ENCODE assay signal across 19 mouse cellular contexts in genomic region chr5:136867706-136868105, GRCm38 (mm10). TPM values are rescaled to one million over a fixed set of nuclear protein-coding genes. Genes with fewer than 3 reads are reported as not detected.
DNase-seq lines count a peak whose midpoint lies in the region; ATAC-seq lines count a peak whose summit lies in the region.
"Had no signal": no experiment of that assay in that cellular context is flagged by ENCODE, and none has a peak within 500 bp of the region (broad histone marks: within the 10 kb centered on the region; RNA-seq: fewer than 3 reads in every experiment).

No protein-coding gene starts in this region.

- no peak for ATAC-seq in embryonic facial prominence, embryonic 11.5 days (replicated peaks; ENCODE audit: insufficient number of reproducible peaks, low FRiP score, low TSS enrichment, low read depth)
- no peak for ATAC-seq in embryonic facial prominence, embryonic 14.5 days (ENCODE audit: low read depth)
- no peak for ATAC-seq in limb, embryonic 11.5 days (ENCODE audit: insufficient number of reproducible peaks, low FRiP score, low TSS enrichment, low read depth)
- ATAC-seq: forebrain, embryonic 13.5 days; forebrain, postnatal 0 days; hindbrain, postnatal 0 days; Patski had no signal

- peaks cover 4% of the 10 kb centered on the region for H3K4me1 ChIP-seq in embryonic facial prominence, embryonic 11.5 days (ENCODE audit: control insufficient read depth, insufficient read depth, low read length)
- H3K4me1 ChIP-seq in embryonic facial prominence, embryonic 14.5 days (ENCODE audit: control insufficient read depth, insufficient read depth, low read length), result peaks cover 57% of the 10 kb centered on the region
- H3K4me1 ChIP-seq in limb, embryonic 11.5 days (ENCODE audit: control insufficient read depth, insufficient read depth, low read length), result peaks cover 46% of the 10 kb centered on the region

- no peaks in the 10 kb centered on the region for H3K9me3 ChIP-seq in embryonic facial prominence, embryonic 11.5 days (replicated peaks; ENCODE audit: control insufficient read depth, low read length)
- no peaks in the 10 kb centered on the region for H3K9me3 ChIP-seq in embryonic facial prominence, embryonic 14.5 days (ENCODE audit: control insufficient read depth, low read length)
- H3K9me3 ChIP-seq in limb, embryonic 11.5 days (ENCODE audit: control insufficient read depth, low read length), result no peaks in the 10 kb centered on the region
- H3K9me3 ChIP-seq: forebrain, embryonic 13.5 days; heart, embryonic 10.5 days; hindbrain, embryonic 13.5 days had no signal

- no peaks in the 10 kb centered on the region for H3K27me3 ChIP-seq in embryonic facial prominence, embryonic 11.5 days (ENCODE audit: control insufficient read depth, insufficient read depth, low read length)
- H3K27me3 ChIP-seq in embryonic facial prominence, embryonic 14.5 days (replicated peaks; ENCODE audit: control insufficient read depth, insufficient read depth, low read length), result no peaks in the 10 kb centered on the region
- H3K27me3 ChIP-seq in limb, embryonic 11.5 days (ENCODE audit: control insufficient read depth, insufficient read depth, low read length), result no peaks in the 10 kb centered on the region
- H3K27me3 ChIP-seq: forebrain, embryonic 13.5 days; hindbrain, embryonic 13.5 days had no signal

- H3K9ac ChIP-seq in embryonic facial prominence, embryonic 11.5 days (replicated peaks; ENCODE audit: low read length), result no peak overlapping the region
- no peak overlapping the region for H3K9ac ChIP-seq in embryonic facial prominence, embryonic 14.5 days (ENCODE audit: low read depth, low read length)
- no peak overlapping the region for H3K9ac ChIP-seq in limb, embryonic 11.5 days (ENCODE audit: low read length)
- H3K9ac ChIP-seq: forebrain, embryonic 13.5 days; forebrain, postnatal 0 days; hindbrain, embryonic 13.5 days had no signal

- WGBS in embryonic facial prominence, embryonic 11.5 days, result 40% methylated on average over 5 of the region's 5 CpGs
- WGBS in embryonic facial prominence, embryonic 14.5 days, result 34% methylated on average over 5 of the region's 5 CpGs
- WGBS in limb, embryonic 11.5 days, result 33% methylated on average over 5 of the region's 5 CpGs

- H3K36me3 ChIP-seq in embryonic facial prominence, embryonic 11.5 days (replicated peaks; ENCODE audit: control insufficient read depth, insufficient read depth, low read depth, low read length), result no peaks in the 10 kb centered on the region
- H3K36me3 ChIP-seq in embryonic facial prominence, embryonic 14.5 days (ENCODE audit: control insufficient read depth, insufficient read depth, low read length), result 0 out of 2 replicates have a peak, but pooled peaks cover 6% of the 10 kb centered on the region
- H3K36me3 ChIP-seq in limb, embryonic 11.5 days (ENCODE audit: control insufficient read depth, insufficient read depth, low read length), result no peaks in the 10 kb centered on the region
- H3K36me3 ChIP-seq: hindbrain, embryonic 13.5 days had no signal

- H3K4me2 ChIP-seq in embryonic facial prominence, embryonic 11.5 days (ENCODE audit: low read depth, low read length), result no peak overlapping the region
- no peak overlapping the region for H3K4me2 ChIP-seq in embryonic facial prominence, embryonic 14.5 days (ENCODE audit: low read depth, low read length)
- H3K4me2 ChIP-seq in limb, embryonic 11.5 days (ENCODE audit: low read depth, severe bottlenecking), result no peak overlapping the region
- H3K4me2 ChIP-seq: forebrain, embryonic 13.5 days; hindbrain, embryonic 13.5 days had no signal

- peak; percentile 81 for DNase-seq in embryonic facial prominence, embryonic 11.5 days (ENCODE audit: low spot score)
- DNase-seq in embryonic facial prominence, embryonic 14.5 days (ENCODE audit: low spot score), result peak; percentile 72
- DNase-seq in limb, embryonic 11.5 days (ENCODE audit: low spot score), result no peak
- DNase-seq in cerebellum, adult 18-20 months, result no peak
- no peak for DNase-seq in T-cell, adult 2 months (ENCODE audit: low spot score)
- DNase-seq in natural killer cell, adult 2 months (ENCODE audit: low spot score in 2 of 2), result no peak
- DNase-seq: adrenal gland, adult 2 months; cerebellum, adult 11 months; cerebellum, adult 9-10 months; cerebellum, postnatal 25 days; forebrain, postnatal 0 days; gastrocnemius, postnatal 10 days; heart, adult 18-20 months; heart, postnatal 10 days had no signal

- peak overlapping the region; percentile 76; the same call in 1 of the 2 replicates for H3K27ac ChIP-seq in embryonic facial prominence, embryonic 11.5 days (replicated peaks; ENCODE audit: low read depth, low read length)
- H3K27ac ChIP-seq in embryonic facial prominence, embryonic 14.5 days (replicated peaks; ENCODE audit: low read depth, low read length), result peak overlapping the region; percentile 54
- H3K27ac ChIP-seq in limb, embryonic 11.5 days (replicated peaks; ENCODE audit: low read depth, low read length), result peak overlapping the region; percentile 25; the same call in 1 of the 2 replicates
- H3K27ac ChIP-seq: forebrain, embryonic 13.5 days; hindbrain, embryonic 13.5 days; hindbrain, postnatal 0 days had no signal

- no peak overlapping the region for H3K4me3 ChIP-seq in embryonic facial prominence, embryonic 11.5 days (ENCODE audit: low read depth, low read length)
- no peak overlapping the region for H3K4me3 ChIP-seq in embryonic facial prominence, embryonic 14.5 days (ENCODE audit: low read depth, low read length)
- H3K4me3 ChIP-seq in limb, embryonic 11.5 days (ENCODE audit: low read depth, low read length), result no peak overlapping the region
- H3K4me3 ChIP-seq: forebrain, embryonic 13.5 days; heart, embryonic 10.5 days; hindbrain, embryonic 13.5 days had no signal

RNA-seq across cellular contexts. Expression of gene Col26a1, which starts 15.3 kb away (rescaled TPM):
- 63.0 and 67.1 TPM in 2 replicates for polyA plus RNA-seq in embryonic facial prominence, embryonic 11.5 days (2014; fragmentation: Nextera tagmentation; extraction: Ambion mirVana)
- polyA plus RNA-seq in embryonic facial prominence, embryonic 14.5 days (2014; fragmentation: Nextera tagmentation; extraction: Ambion mirVana), result 92.5 and 125 TPM in 2 replicates
- polyA plus RNA-seq in limb, embryonic 11.5 days (2014; fragmentation: Nextera tagmentation; extraction: Ambion mirVana), result 68.2 and 69.0 TPM in 2 replicates

RNA-seq across cellular contexts. Expression of gene Ift22, which starts 40.2 kb away (rescaled TPM):
- 72.5 and 83.4 TPM in 2 replicates for polyA plus RNA-seq in embryonic facial prominence, embryonic 11.5 days (2014; fragmentation: Nextera tagmentation; extraction: Ambion mirVana)
- 73.8 and 93.3 TPM in 2 replicates for polyA plus RNA-seq in embryonic facial prominence, embryonic 14.5 days (2014; fragmentation: Nextera tagmentation; extraction: Ambion mirVana)
- 80.6 and 80.7 TPM in 2 replicates for polyA plus RNA-seq in limb, embryonic 11.5 days (2014; fragmentation: Nextera tagmentation; extraction: Ambion mirVana)

Comparison
In these comparisons a context has a peak if more than half of its experiments do, and no peak if none do; other contexts are left out.
1. DNase-seq: peak in embryonic facial prominence, embryonic 11.5 days (single experiment) and embryonic facial prominence, embryonic 14.5 days (single experiment); none in limb, embryonic 11.5 days (single experiment), cerebellum, adult 18-20 months (0 of 2), T-cell, adult 2 months (single experiment) and natural killer cell, adult 2 months (0 of 2).
2. H3K27ac ChIP-seq: peak in every context shown above with its lines; median percentile 76 in embryonic facial prominence, embryonic 11.5 days; 54 in embryonic facial prominence, embryonic 14.5 days; 25 in limb, embryonic 11.5 days.